Mouse (Mus musculus) olfactory bulb, adult 2 months (tissue): ENCODE data around the gene Dok5.

ENCODE experiments used
- CTCF ChIP-seq: fragments of 200-500 bp; IDR thresholded peaks from 2 replicates; pipeline ENCODE4 v1.5.1; 2012; ENCODE audit warnings: low read depth, mild to moderate bottlenecking, low read length, moderate library complexity; ENCODE audit not compliant: insufficient read depth
- POLR2A ChIP-seq: fragments of 200-500 bp; IDR thresholded peaks from 2 replicates; pipeline ENCODE4 v1.6.1; 2012; ENCODE audit warnings: mild to moderate bottlenecking, low read depth, low read length, moderate library complexity; ENCODE audit not compliant: insufficient read depth

DNA sequence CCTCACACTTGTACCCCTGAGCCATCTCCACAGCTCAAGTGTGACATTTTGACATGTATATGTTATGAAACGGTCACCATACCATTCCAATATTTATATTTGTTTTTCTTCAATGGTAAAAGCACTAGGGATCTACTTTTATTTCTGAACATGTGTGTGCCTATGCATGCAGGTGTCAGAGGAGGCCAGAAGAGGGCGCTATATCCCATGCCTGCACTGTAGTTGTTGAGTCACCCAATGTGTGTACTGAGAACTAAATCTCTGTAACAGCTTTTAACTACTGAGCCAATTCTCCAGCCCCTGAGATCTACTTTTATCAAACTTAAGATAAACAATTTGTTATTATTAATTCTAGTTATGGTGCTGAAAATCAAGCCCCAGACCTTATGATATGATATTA lies 48.2 kb upstream of the Dok5 start:
- TF ChIP-seq CTCF (no peak), POLR2A (no peak)
